Mouse (Mus musculus) erythroblast, embryonic 14.5 days (primary cell): ENCODE results near the gene Ntn4. TPM values are rescaled to one million over a fixed set of nuclear protein-coding genes. Genes with fewer than 3 reads are reported as not detected.

Experiments
- H3K27me3 ChIP-seq: 2 replicates; pipeline ENCODE4 v1.6.1; 2012; ENCODE audit warnings: inconsistent platforms; ENCODE audit not compliant: control insufficient read depth
- H3K36me3 ChIP-seq: 2 replicates; pipeline ENCODE4 v1.6.1; 2012; ENCODE audit warnings: mild to moderate bottlenecking, inconsistent platforms; ENCODE audit not compliant: control insufficient read depth
- H3K4me1 ChIP-seq: 2 replicates; pipeline ENCODE4 v1.6.1; 2012; ENCODE audit warnings: inconsistent platforms; ENCODE audit not compliant: control insufficient read depth
- H3K4me3 ChIP-seq: replicated peaks from 2 replicates; pipeline ENCODE3; 2012; ENCODE audit warnings: moderate library complexity, mild to moderate bottlenecking, inconsistent platforms
- H3K9me3 ChIP-seq: 2 replicates; pipeline ENCODE4 v1.6.1; 2012; ENCODE audit warnings: low read length, inconsistent platforms, mixed read lengths; ENCODE audit not compliant: control insufficient read depth
- GATA1 ChIP-seq: IDR thresholded peaks from 2 replicates; pipeline ENCODE4 v1.6.1; 2012; ENCODE audit warnings: low read length, inconsistent platforms, mixed read lengths
- TAL1 ChIP-seq: IDR thresholded peaks from 3 replicates; pipeline ENCODE4 v1.6.1; 2012; ENCODE audit warnings: low read length, inconsistent platforms, mixed read lengths
- polyA plus RNA-seq: library from polyadenylated mRNA; stranded (reverse); fragments of >175 nt; gene quantifications from 2 replicates; pipeline ENCODE4 v1.2.3, GENCODE M21; 2012

Ntn4 gene
- polyA plus RNA-seq, 1 experiment = not detected

- no peaks in the 10 kb centered on the region for H3K27me3 ChIP-seq
- H3K4me3 ChIP-seq = no peak overlapping the region
- no peaks in the 10 kb centered on the region for H3K36me3 ChIP-seq
- H3K9me3 ChIP-seq = no peaks in the 10 kb centered on the region
- H3K4me1 ChIP-seq = peaks cover 9% of the 10 kb centered on the region
- no peak for TF ChIP-seq GATA1
These were observed 90.8 kb downstream of the Ntn4 start for GRCm38 (mm10) chr10:93731248-93731691.

- Histone ChIP-seq H3K9me3 (no peaks in the 10 kb centered on the region), H3K27me3 (no peaks in the 10 kb centered on the region), H3K4me3 (no peak overlapping the region), H3K4me1 (peaks cover 2% of the 10 kb centered on the region), H3K36me3 (no peaks in the 10 kb centered on the region)
- TF ChIP-seq GATA1 = no peak
- no peak for TF ChIP-seq TAL1
These were observed 95.7 kb downstream of the Ntn4 start for GRCm38 (mm10) chr10:93736114-93736645.

- Histone ChIP-seq H3K27me3 (no peaks in the 10 kb centered on the region), H3K9me3 (no peaks in the 10 kb centered on the region), H3K4me1 (no peaks in the 10 kb centered on the region), H3K4me3 (no peak overlapping the region), H3K36me3 (no peaks in the 10 kb centered on the region)
- TF ChIP-seq TAL1 = no peak
- no peak for TF ChIP-seq GATA1
These were observed 96.6 kb downstream of the Ntn4 start for GRCm38 (mm10) chr10:93737080-93737479.

GRCm38 (mm10) chr10:93741446-93742096 is 101.1 kb downstream of the Ntn4 start:
- Histone ChIP-seq H3K4me3 (no peak overlapping the region), H3K27me3 (no peaks in the 10 kb centered on the region), H3K9me3 (no peaks in the 10 kb centered on the region), H3K36me3 (no peaks in the 10 kb centered on the region), H3K4me1 (no peaks in the 10 kb centered on the region)
- TF ChIP-seq TAL1 = no peak
- no peak for TF ChIP-seq GATA1

GRCm38 (mm10) chr10:93742097-93742446 is 101.6 kb downstream of the Ntn4 start:
- Histone ChIP-seq H3K9me3 (no peaks in the 10 kb centered on the region), H3K36me3 (no peaks in the 10 kb centered on the region), H3K27me3 (no peaks in the 10 kb centered on the region), H3K4me1 (no peaks in the 10 kb centered on the region), H3K4me3 (no peak overlapping the region)
- TF ChIP-seq TAL1 (no peak), GATA1 (no peak)

GRCm38 (mm10) chr10:93742598-93742997 is 102.1 kb downstream of the Ntn4 start:
- Histone ChIP-seq H3K4me1 (no peaks in the 10 kb centered on the region), H3K9me3 (no peaks in the 10 kb centered on the region), H3K36me3 (no peaks in the 10 kb centered on the region), H3K4me3 (no peak overlapping the region), H3K27me3 (no peaks in the 10 kb centered on the region)
- TF ChIP-seq TAL1 = no peak
- no peak for TF ChIP-seq GATA1

GRCm38 (mm10) chr10:93749267-93750192 is 109.0 kb downstream of the Ntn4 start:
- TF ChIP-seq TAL1 (no peak), GATA1 (no peak)
- Histone ChIP-seq H3K36me3 (no peaks in the 10 kb centered on the region), H3K4me3 (no peak overlapping the region)

GRCm38 (mm10) chr10:93751302-93751701 is 110.8 kb downstream of the Ntn4 start:
- TF ChIP-seq TAL1 (no peak), GATA1 (no peak)
- Histone ChIP-seq H3K4me1 (no peaks in the 10 kb centered on the region), H3K27me3 (no peaks in the 10 kb centered on the region), H3K36me3 (no peaks in the 10 kb centered on the region), H3K4me3 (no peak overlapping the region), H3K9me3 (no peaks in the 10 kb centered on the region)

More at GRCm38 (mm10) chr10:93749267-93750192, 109.0 kb downstream of the Ntn4 start:
- no peaks in the 10 kb centered on the region for H3K27me3 ChIP-seq
- H3K9me3 ChIP-seq = no peaks in the 10 kb centered on the region
- no peaks in the 10 kb centered on the region for H3K4me1 ChIP-seq
